Mouse (Mus musculus) bone marrow, adult 2 months (tissue): ENCODE results near the gene Klc4.

ENCODE experiments used
- CTCF ChIP-seq: fragments of 200-500 bp; IDR thresholded peaks from 2 replicates; pipeline ENCODE4 v1.5.1; 2011; ENCODE audit warnings: low read length, control low read depth; ENCODE audit not compliant: control insufficient read depth, insufficient read depth
- POLR2A ChIP-seq: fragments of 200-500 bp; IDR thresholded peaks from 2 replicates; pipeline ENCODE4 v1.6.1; 2011; ENCODE audit warnings: low read depth, mild to moderate bottlenecking, control low read depth, low read length, borderline replicate concordance; ENCODE audit not compliant: control insufficient read depth

DNA sequence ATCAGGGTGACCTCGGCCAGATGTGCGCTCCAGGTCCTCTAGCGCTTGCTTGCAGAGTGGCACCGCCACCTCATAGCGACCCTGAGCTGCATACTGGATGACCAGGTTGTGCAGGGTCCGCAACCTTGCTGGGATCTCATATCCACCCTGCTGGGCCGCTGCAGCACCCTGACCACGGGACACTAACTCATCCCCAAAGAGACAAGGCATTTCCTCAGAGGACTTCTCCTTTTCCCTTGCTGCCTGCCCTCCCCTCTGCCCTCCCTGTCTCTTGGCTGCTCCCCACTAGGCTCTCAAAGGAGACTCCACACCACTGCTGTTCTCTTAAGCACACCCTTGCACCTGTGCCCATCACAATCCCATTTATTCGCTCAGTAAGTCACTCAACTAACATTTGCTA, 5.9 kb downstream of the Klc4 start:
- TF ChIP-seq CTCF = no peak
- no peak for TF ChIP-seq POLR2A
